Mouse (Mus musculus) E14TG2a.4 (cell line): ENCODE results near the gene Angpt4.
A peak's percentile ranks its signal among the peaks of the same experiment; 100 is the strongest.

Experiments used
- H3K27me3 ChIP-seq: 2 replicates; pipeline ENCODE4 v1.6.1; 2014; ENCODE audit warnings: low read length, control low read depth; ENCODE audit not compliant: insufficient read depth
- H3K36me3 ChIP-seq: 2 replicates; pipeline ENCODE4 v1.6.1; 2014; ENCODE audit warnings: low read length, control low read depth; ENCODE audit not compliant: insufficient read depth
- H3K4me1 ChIP-seq: replicated peaks from 2 replicates; pipeline ENCODE4 v1.6.1; 2014; ENCODE audit warnings: low read depth, low read length, control low read depth
- H3K4me3 ChIP-seq: replicated peaks from 2 replicates; pipeline ENCODE4 v1.5.1; 2014; ENCODE audit warnings: mild to moderate bottlenecking, low read length
- H3K9me3 ChIP-seq: 2 replicates; pipeline ENCODE4 v1.6.1; 2014; ENCODE audit warnings: low read length, control low read depth
- CTCF ChIP-seq: conservative IDR thresholded peaks from 2 replicates; pipeline ENCODE4 v1.5.1; 2014; ENCODE audit warnings: low read length
- NANOG ChIP-seq: IDR thresholded peaks from 2 replicates; pipeline ENCODE4 v1.6.1; 2014; ENCODE audit warnings: borderline replicate concordance, low read length, mixed read lengths
- POU5F1 ChIP-seq: IDR thresholded peaks from 2 replicates; pipeline ENCODE4 v1.6.1; 2014; ENCODE audit warnings: low read length, borderline replicate concordance

Angpt4 gene

GRCm38 (mm10) chr2:151985426-151986172, 74.6 kb downstream of the Angpt4 start:
- no peak for TF ChIP-seq POU5F1
- no peaks in the 10 kb centered on the region for H3K9me3 ChIP-seq

GRCm38 (mm10) chr2:151986958-151987357, 75.9 kb downstream of the Angpt4 start:
- Histone ChIP-seq H3K4me3 (no peak overlapping the region), H3K27me3 (0 out of 2 replicates have a peak, but pooled peaks cover 2% of the 10 kb centered on the region), H3K36me3 (no peaks in the 10 kb centered on the region), H3K9me3 (no peaks in the 10 kb centered on the region), H3K4me1 (peaks cover 32% of the 10 kb centered on the region)
- TF ChIP-seq CTCF (no peak), POU5F1 (no peak), NANOG (no peak)

More at GRCm38 (mm10) chr2:151985426-151986172, 74.6 kb downstream of the Angpt4 start:
- H3K4me1 ChIP-seq: peaks cover 20% of the 10 kb centered on the region
- no peak overlapping the region for H3K4me3 ChIP-seq
- 0 out of 2 replicates have a peak, but pooled peaks cover 2% of the 10 kb centered on the region for H3K27me3 ChIP-seq
- no peaks in the 10 kb centered on the region for H3K36me3 ChIP-seq

GRCm38 (mm10) chr2:151988978-151989377, 78.0 kb downstream of the Angpt4 start:
- TF ChIP-seq NANOG (no peak), CTCF (peak; percentile 39), POU5F1 (no peak)
- H3K9me3 ChIP-seq: no peaks in the 10 kb centered on the region
- peaks cover 16% of the 10 kb centered on the region for H3K27me3 ChIP-seq
- no peaks in the 10 kb centered on the region for H3K36me3 ChIP-seq
- H3K4me3 ChIP-seq: no peak overlapping the region
- H3K4me1 ChIP-seq: peaks cover 50% of the 10 kb centered on the region

GRCm38 (mm10) chr2:151990985-151991394, 80.0 kb downstream of the Angpt4 start:
- TF ChIP-seq POU5F1 (no peak), CTCF (no peak), NANOG (no peak)
- Histone ChIP-seq H3K9me3 (no peaks in the 10 kb centered on the region), H3K36me3 (no peaks in the 10 kb centered on the region), H3K27me3 (peaks cover 22% of the 10 kb centered on the region), H3K4me1 (peaks cover 66% of the 10 kb centered on the region), H3K4me3 (no peak overlapping the region; the same call in 1 of the 2 replicates)

- H3K27me3 ChIP-seq: peaks cover 23% of the 10 kb centered on the region
- H3K9me3 ChIP-seq: no peaks in the 10 kb centered on the region
- H3K36me3 ChIP-seq: no peaks in the 10 kb centered on the region
- TF ChIP-seq CTCF (no peak), NANOG (no peak), POU5F1 (no peak)
- H3K4me3 ChIP-seq: peak overlapping the region; percentile 20; the same call in 1 of the 2 replicates
- H3K4me1 ChIP-seq: peaks cover 69% of the 10 kb centered on the region
These were observed 80.4 kb downstream of the Angpt4 start for GRCm38 (mm10) chr2:151991446-151991845.

- H3K36me3 ChIP-seq: no peaks in the 10 kb centered on the region
- TF ChIP-seq CTCF: peak; percentile 57
- TF ChIP-seq NANOG: no peak
- H3K4me3 ChIP-seq: no peak overlapping the region
- peaks cover 35% of the 10 kb centered on the region for H3K27me3 ChIP-seq
- H3K4me1 ChIP-seq: peaks cover 83% of the 10 kb centered on the region
- H3K9me3 ChIP-seq: no peaks in the 10 kb centered on the region
These were observed 83.5 kb downstream of the Angpt4 start for GRCm38 (mm10) chr2:151994350-151995122.
